Mouse (Mus musculus): ENCODE measurements around the gene Cdc42bpb.

GRCm38 (mm10) chr12:111275150-111275841, 102.2 kb downstream of the Cdc42bpb start:
- TF ChIP-seq CTCF (IDR thresholded peaks at IDR 0.05; ENCODE audit: low read depth) (no peak), EP300 (optimal IDR thresholded peaks at IDR 0.05) (no peak)

All from stomach, postnatal 0 days (tissue).